Mouse (Mus musculus): ENCODE results near the gene Rpl11. TPM values are rescaled to one million over a fixed set of nuclear protein-coding genes. Genes with fewer than 3 reads are reported as not detected.
A peak's percentile ranks its signal among the peaks of the same experiment; 100 is the strongest.

Gene Rpl11
- polyA plus RNA-seq, 1 experiment from 2014 or later, result 535 TPM

DNA sequence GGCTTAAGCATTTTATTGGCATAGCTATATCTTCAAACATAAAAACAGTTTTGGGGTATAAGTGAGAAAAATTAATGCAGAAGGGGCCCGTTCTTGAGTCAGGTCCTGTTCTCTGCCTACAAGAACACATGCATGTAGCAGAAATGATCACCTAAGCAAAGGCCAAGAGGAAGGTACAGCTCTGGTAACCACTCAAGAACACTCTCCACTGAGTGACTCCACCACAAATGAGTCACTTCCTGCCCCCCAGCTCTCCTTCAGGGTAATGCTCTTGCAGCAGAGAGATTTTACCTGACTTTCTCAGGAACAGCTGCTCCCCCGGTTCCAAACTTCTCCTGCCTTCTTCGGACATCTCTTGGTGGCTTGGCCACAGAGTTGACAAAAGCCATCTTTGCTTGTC lies 46.4 kb downstream of the Rpl11 start:
- no peaks in the 10 kb centered on the region for H3K27me3 ChIP-seq (ENCODE audit: insufficient read depth, low read length)
- H3K9ac ChIP-seq (ENCODE audit: low read depth, low read length), result no peak overlapping the region
- no peak for TF ChIP-seq CTCF (IDR thresholded peaks at IDR 0.05; ENCODE audit: low read depth)
- H3K9me3 ChIP-seq (replicated peaks; ENCODE audit: low read length), result no peaks in the 10 kb centered on the region
- peaks cover 71% of the 10 kb centered on the region for H3K36me3 ChIP-seq (ENCODE audit: insufficient read depth, low read length)
- no peak overlapping the region for H3K27ac ChIP-seq
- no peak for DNase-seq (ENCODE audit: low spot score)
- H3K4me2 ChIP-seq (ENCODE audit: low read length), result no peak overlapping the region
- no peak for ATAC-seq (replicated peaks; ENCODE audit: low FRiP score, low read depth)
- no peaks in the 10 kb centered on the region for H3K4me1 ChIP-seq (replicated peaks; ENCODE audit: insufficient read depth, low read length)
- whole genome bisulfite sequencing, result 91% methylated on average over 3 of the region's 3 CpGs
- no peak overlapping the region for H3K4me3 ChIP-seq (replicated peaks; ENCODE audit: low read depth, low read length)

GRCm38 (mm10) chr4:136004921-136005320 lies 48.3 kb downstream of the Rpl11 start:
- H3K4me3 ChIP-seq (replicated peaks; ENCODE audit: low read depth, low read length), result no peak overlapping the region
- TF ChIP-seq CTCF (IDR thresholded peaks at IDR 0.05; ENCODE audit: low read depth), result no peak
- no peaks in the 10 kb centered on the region for H3K4me1 ChIP-seq (replicated peaks; ENCODE audit: insufficient read depth, low read length)
- DNase-seq (ENCODE audit: low spot score) (no peak), ATAC-seq (replicated peaks; ENCODE audit: low FRiP score, low read depth) (no peak)
- H3K9ac ChIP-seq (ENCODE audit: low read depth, low read length), result no peak overlapping the region
- peaks cover 57% of the 10 kb centered on the region for H3K36me3 ChIP-seq (ENCODE audit: insufficient read depth, low read length)
- no peaks in the 10 kb centered on the region for H3K9me3 ChIP-seq (replicated peaks; ENCODE audit: low read length)
- no peak overlapping the region for H3K4me2 ChIP-seq (ENCODE audit: low read length)
- H3K27ac ChIP-seq, result no peak overlapping the region
- H3K27me3 ChIP-seq (ENCODE audit: insufficient read depth, low read length), result no peaks in the 10 kb centered on the region
- WGBS, result 98% methylated on average over 2 of the region's 2 CpGs

GRCm38 (mm10) chr4:136004107-136004675 lies 49.0 kb downstream of the Rpl11 start:
- DNase-seq (ENCODE audit: low spot score) (no peak), ATAC-seq (replicated peaks; ENCODE audit: low FRiP score, low read depth) (no peak)
- TF ChIP-seq CTCF (IDR thresholded peaks at IDR 0.05; ENCODE audit: low read depth), result no peak
- Histone ChIP-seq H3K9ac (ENCODE audit: low read depth, low read length) (no peak overlapping the region), H3K36me3 (ENCODE audit: insufficient read depth, low read length) (peaks cover 51% of the 10 kb centered on the region), H3K27ac (no peak overlapping the region), H3K9me3 (replicated peaks; ENCODE audit: low read length) (no peaks in the 10 kb centered on the region), H3K27me3 (ENCODE audit: insufficient read depth, low read length) (no peaks in the 10 kb centered on the region), H3K4me2 (ENCODE audit: low read length) (no peak overlapping the region), H3K4me3 (replicated peaks; ENCODE audit: low read depth, low read length) (no peak overlapping the region), H3K4me1 (replicated peaks; ENCODE audit: insufficient read depth, low read length) (no peaks in the 10 kb centered on the region)
- 87% methylated on average over 5 of the region's 5 CpGs for whole genome bisulfite sequencing

DNA sequence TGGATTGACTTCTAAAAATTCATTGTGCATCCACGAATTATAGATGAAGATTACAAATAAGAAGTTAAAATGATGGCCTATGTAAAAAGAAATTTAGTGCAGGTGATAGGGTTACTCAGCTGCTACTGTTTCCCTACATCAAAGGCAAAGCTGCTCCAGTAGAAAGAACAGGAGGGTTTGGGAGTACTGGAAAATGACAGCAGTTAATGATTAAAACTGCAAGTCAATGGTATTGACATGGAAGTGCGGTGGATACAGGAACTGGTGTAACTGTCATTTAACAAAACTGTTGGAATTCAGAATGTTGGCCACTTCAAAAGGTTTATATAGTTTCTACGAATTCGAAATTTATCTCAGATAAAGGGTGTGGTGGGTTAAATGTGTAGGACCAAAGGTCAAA lies 58.1 kb downstream of the Rpl11 start:
- H3K27me3 ChIP-seq (ENCODE audit: insufficient read depth, low read length), result no peaks in the 10 kb centered on the region
- 87% methylated on average over 4 of the region's 4 CpGs for WGBS
- no peak for TF ChIP-seq CTCF (IDR thresholded peaks at IDR 0.05; ENCODE audit: low read depth)
- no peaks in the 10 kb centered on the region for H3K36me3 ChIP-seq (ENCODE audit: insufficient read depth, low read length)
- ATAC-seq (replicated peaks; ENCODE audit: low FRiP score, low read depth) (no peak), DNase-seq (ENCODE audit: low spot score) (no peak)
- H3K4me2 ChIP-seq (ENCODE audit: low read length), result no peak overlapping the region
- no peaks in the 10 kb centered on the region for H3K4me1 ChIP-seq (replicated peaks; ENCODE audit: insufficient read depth, low read length)
- no peak overlapping the region for H3K27ac ChIP-seq
- no peak overlapping the region for H3K9ac ChIP-seq (ENCODE audit: low read depth, low read length)
- no peak overlapping the region for H3K4me3 ChIP-seq (replicated peaks; ENCODE audit: low read depth, low read length)
- no peaks in the 10 kb centered on the region for H3K9me3 ChIP-seq (replicated peaks; ENCODE audit: low read length)

- Histone ChIP-seq H3K27ac (no peak overlapping the region), H3K36me3 (ENCODE audit: insufficient read depth, low read length) (no peaks in the 10 kb centered on the region), H3K9ac (ENCODE audit: low read depth, low read length) (no peak overlapping the region), H3K9me3 (replicated peaks; ENCODE audit: low read length) (no peaks in the 10 kb centered on the region), H3K27me3 (ENCODE audit: insufficient read depth, low read length) (no peaks in the 10 kb centered on the region), H3K4me2 (ENCODE audit: low read length) (no peak overlapping the region), H3K4me1 (replicated peaks; ENCODE audit: insufficient read depth, low read length) (no peaks in the 10 kb centered on the region), H3K4me3 (replicated peaks; ENCODE audit: low read depth, low read length) (no peak overlapping the region)
- DNase-seq (ENCODE audit: low spot score), result no peak
- whole genome bisulfite sequencing, result 97% methylated on average over 6 of the region's 6 CpGs
- ATAC-seq (replicated peaks; ENCODE audit: low FRiP score, low read depth), result no peak
- no peak for TF ChIP-seq CTCF (IDR thresholded peaks at IDR 0.05; ENCODE audit: low read depth)
Observed at GRCm38 (mm10) chr4:135993941-135994340, 59.3 kb downstream of the Rpl11 start.

- no peak for TF ChIP-seq CTCF (IDR thresholded peaks at IDR 0.05; ENCODE audit: low read depth)
- H3K4me2 ChIP-seq (ENCODE audit: low read length), result peak overlapping the region; percentile 94
- 0 out of 2 replicates have a peak, but pooled peaks cover 10% of the 10 kb centered on the region for H3K36me3 ChIP-seq (ENCODE audit: insufficient read depth, low read length)
- H3K27ac ChIP-seq, result peak overlapping the region; percentile 78; the same call in 1 of the 2 replicates
- no peak for DNase-seq (ENCODE audit: low spot score)
- ATAC-seq (replicated peaks; ENCODE audit: low FRiP score, low read depth), result no peak
- H3K9ac ChIP-seq (ENCODE audit: low read depth, low read length), result peak overlapping the region; percentile 90; the same call in 1 of the 2 replicates
- H3K9me3 ChIP-seq (replicated peaks; ENCODE audit: low read length), result no peaks in the 10 kb centered on the region
- 66% methylated on average over 9 of the region's 9 CpGs for WGBS
- H3K4me3 ChIP-seq (replicated peaks; ENCODE audit: low read depth, low read length), result peak overlapping the region; percentile 89
- peaks cover 11% of the 10 kb centered on the region; the same call in 1 of the 2 replicates for H3K4me1 ChIP-seq (replicated peaks; ENCODE audit: insufficient read depth, low read length)
- no peaks in the 10 kb centered on the region for H3K27me3 ChIP-seq (ENCODE audit: insufficient read depth, low read length)
Observed at GRCm38 (mm10) chr4:135987714-135988113, 65.5 kb downstream of the Rpl11 start.

Measured in kidney, postnatal 0 days (tissue).